Mouse (Mus musculus): Measurements from ENCODE around the gene Armc12. TPM values are rescaled to one million over a fixed set of nuclear protein-coding genes. Genes with fewer than 3 reads are reported as not detected.
A peak's percentile ranks its signal among the peaks of the same experiment; 100 is the strongest.

Gene Armc12
- polyA plus RNA-seq, 1 experiment from 2014 or later = not detected

DNA sequence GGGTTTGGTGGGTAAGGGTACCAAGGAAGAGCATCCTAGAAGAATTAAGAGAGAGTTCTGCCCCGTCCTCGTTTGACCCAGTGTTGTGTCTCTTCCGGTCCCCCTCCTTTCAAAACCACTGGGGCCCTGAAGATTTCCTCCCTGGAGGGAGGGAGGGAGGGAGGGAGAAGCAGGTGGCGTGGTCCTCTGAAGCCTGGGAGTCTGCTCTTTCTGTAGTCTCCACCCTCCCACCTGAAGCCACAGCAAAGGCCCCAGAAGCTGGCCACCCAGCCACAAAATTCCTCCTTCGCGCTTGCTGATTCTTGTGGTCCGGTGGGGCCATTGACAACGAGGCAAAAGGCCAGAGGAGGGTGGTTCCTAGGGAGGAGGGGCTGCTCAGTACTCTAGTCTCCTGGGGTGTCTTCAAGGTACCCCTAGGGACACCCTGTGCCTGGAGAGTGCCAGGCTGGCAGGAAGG is 12.0 kb upstream of the Armc12 start:
- TF ChIP-seq EP300 (optimal IDR thresholded peaks at IDR 0.05) = no peak
- TF ChIP-seq CTCF (IDR thresholded peaks at IDR 0.05; ENCODE audit: low read depth) = no peak
- WGBS = 18% methylated on average over 8 of the region's 8 CpGs
- ATAC-seq (ENCODE audit: low FRiP score, low TSS enrichment) (no peak), DNase-seq (ENCODE audit: low spot score) (no peak)
- H3K27me3 ChIP-seq (ENCODE audit: control insufficient read depth, insufficient read depth, low read length) = no peaks in the 10 kb centered on the region
- H3K27ac ChIP-seq (replicated peaks) = peak overlapping the region; percentile 97
- H3K9me3 ChIP-seq (ENCODE audit: control insufficient read depth, low read length) = no peaks in the 10 kb centered on the region
- no peaks in the 10 kb centered on the region for H3K36me3 ChIP-seq (ENCODE audit: control insufficient read depth, insufficient read depth, low read length)
- H3K4me3 ChIP-seq (ENCODE audit: low read depth, low read length) = peak overlapping the region; percentile 41
- peaks cover 17% of the 10 kb centered on the region; the same call in 1 of the 2 replicates for H3K4me1 ChIP-seq (replicated peaks; ENCODE audit: control insufficient read depth, insufficient read depth)
- peak overlapping the region; percentile 68 for H3K4me2 ChIP-seq (replicated peaks; ENCODE audit: low read depth)
- peak overlapping the region; percentile 72 for H3K9ac ChIP-seq (ENCODE audit: low read length)

GRCm38 (mm10) chr17:28519827-28520226 is 10.8 kb upstream of the Armc12 start:
- peaks cover 18% of the 10 kb centered on the region; the same call in 1 of the 2 replicates for H3K4me1 ChIP-seq (replicated peaks; ENCODE audit: control insufficient read depth, insufficient read depth)
- H3K27ac ChIP-seq (replicated peaks) = no peak overlapping the region
- no peaks in the 10 kb centered on the region for H3K9me3 ChIP-seq (ENCODE audit: control insufficient read depth, low read length)
- H3K36me3 ChIP-seq (ENCODE audit: control insufficient read depth, insufficient read depth, low read length) = no peaks in the 10 kb centered on the region
- ATAC-seq (ENCODE audit: low FRiP score, low TSS enrichment) (no peak), DNase-seq (ENCODE audit: low spot score) (no peak)
- H3K27me3 ChIP-seq (ENCODE audit: control insufficient read depth, insufficient read depth, low read length) = no peaks in the 10 kb centered on the region
- no peak overlapping the region for H3K4me2 ChIP-seq (replicated peaks; ENCODE audit: low read depth)
- no peak overlapping the region for H3K9ac ChIP-seq (ENCODE audit: low read length)
- 83% methylated on average over 3 of the region's 3 CpGs for WGBS
- TF ChIP-seq EP300 (optimal IDR thresholded peaks at IDR 0.05) (no peak), CTCF (IDR thresholded peaks at IDR 0.05; ENCODE audit: low read depth) (peak; percentile 66)
- no peak overlapping the region for H3K4me3 ChIP-seq (ENCODE audit: low read depth, low read length)

- no peak for ATAC-seq (ENCODE audit: low FRiP score, low TSS enrichment)
- Histone ChIP-seq H3K9me3 (ENCODE audit: control insufficient read depth, low read length) (no peaks in the 10 kb centered on the region), H3K4me3 (ENCODE audit: low read depth, low read length) (no peak overlapping the region), H3K4me1 (replicated peaks; ENCODE audit: control insufficient read depth, insufficient read depth) (peaks cover 15% of the 10 kb centered on the region; the same call in 1 of the 2 replicates), H3K27ac (replicated peaks) (no peak overlapping the region), H3K4me2 (replicated peaks; ENCODE audit: low read depth) (no peak overlapping the region), H3K27me3 (ENCODE audit: control insufficient read depth, insufficient read depth, low read length) (no peaks in the 10 kb centered on the region), H3K36me3 (ENCODE audit: control insufficient read depth, insufficient read depth, low read length) (no peaks in the 10 kb centered on the region), H3K9ac (ENCODE audit: low read length) (no peak overlapping the region)
- 65% methylated on average over 4 of the region's 4 CpGs for WGBS
- no peak for TF ChIP-seq CTCF (IDR thresholded peaks at IDR 0.05; ENCODE audit: low read depth)
- no peak for TF ChIP-seq EP300 (optimal IDR thresholded peaks at IDR 0.05)
- DNase-seq (ENCODE audit: low spot score) = no peak
Measured at GRCm38 (mm10) chr17:28520561-28520960, 10.0 kb upstream of the Armc12 start.

GRCm38 (mm10) chr17:28521071-28521726 is 9.4 kb upstream of the Armc12 start:
- DNase-seq (ENCODE audit: low spot score) (no peak), ATAC-seq (ENCODE audit: low FRiP score, low TSS enrichment) (no peak)
- TF ChIP-seq EP300 (optimal IDR thresholded peaks at IDR 0.05) (no peak), CTCF (IDR thresholded peaks at IDR 0.05; ENCODE audit: low read depth) (no peak)
- Histone ChIP-seq H3K4me1 (replicated peaks; ENCODE audit: control insufficient read depth, insufficient read depth) (peaks cover 11% of the 10 kb centered on the region; the same call in 1 of the 2 replicates), H3K36me3 (ENCODE audit: control insufficient read depth, insufficient read depth, low read length) (no peaks in the 10 kb centered on the region), H3K4me2 (replicated peaks; ENCODE audit: low read depth) (no peak overlapping the region), H3K9me3 (ENCODE audit: control insufficient read depth, low read length) (no peaks in the 10 kb centered on the region), H3K4me3 (ENCODE audit: low read depth, low read length) (no peak overlapping the region), H3K27me3 (ENCODE audit: control insufficient read depth, insufficient read depth, low read length) (no peaks in the 10 kb centered on the region), H3K9ac (ENCODE audit: low read length) (no peak overlapping the region), H3K27ac (replicated peaks) (peak overlapping the region; percentile 97; the same call in 1 of the 2 replicates)
- WGBS = 61% methylated on average over 5 of the region's 5 CpGs

DNA sequence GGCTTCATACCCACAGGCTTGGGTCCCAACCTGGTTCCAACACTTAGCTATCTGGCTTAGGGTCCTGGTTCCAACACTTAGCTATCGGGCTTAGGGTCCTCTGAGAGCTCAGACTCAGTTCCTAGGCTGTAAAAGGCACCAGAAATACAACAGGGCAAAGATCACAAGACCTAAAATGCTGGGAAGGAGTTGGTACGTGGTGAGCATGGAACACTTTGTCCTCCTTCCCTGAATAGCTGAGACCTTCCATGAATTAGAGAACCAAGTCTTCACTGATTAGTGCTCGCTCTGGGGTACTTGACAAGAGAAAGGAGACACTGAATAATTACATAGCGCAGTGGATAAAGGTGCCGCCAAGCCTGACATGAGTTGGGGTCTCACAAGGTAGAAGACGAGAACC is 8.7 kb upstream of the Armc12 start:
- H3K27ac ChIP-seq (replicated peaks) = peak overlapping the region; percentile 97
- TF ChIP-seq EP300 (optimal IDR thresholded peaks at IDR 0.05) (no peak), CTCF (IDR thresholded peaks at IDR 0.05; ENCODE audit: low read depth) (no peak)
- WGBS = 42% methylated on average over 6 of the region's 6 CpGs
- H3K4me2 ChIP-seq (replicated peaks; ENCODE audit: low read depth) = peak overlapping the region; percentile 97
- no peaks in the 10 kb centered on the region for H3K36me3 ChIP-seq (ENCODE audit: control insufficient read depth, insufficient read depth, low read length)
- DNase-seq (ENCODE audit: low spot score) (no peak), ATAC-seq (ENCODE audit: low FRiP score, low TSS enrichment) (no peak)
- no peaks in the 10 kb centered on the region for H3K27me3 ChIP-seq (ENCODE audit: control insufficient read depth, insufficient read depth, low read length)
- H3K4me3 ChIP-seq (ENCODE audit: low read depth, low read length) = peak overlapping the region; percentile 61
- peak overlapping the region; percentile 18; the same call in 1 of the 2 replicates for H3K9ac ChIP-seq (ENCODE audit: low read length)
- H3K9me3 ChIP-seq (ENCODE audit: control insufficient read depth, low read length) = no peaks in the 10 kb centered on the region
- H3K4me1 ChIP-seq (replicated peaks; ENCODE audit: control insufficient read depth, insufficient read depth) = peaks cover 11% of the 10 kb centered on the region; the same call in 1 of the 2 replicates

All from stomach, postnatal 0 days (tissue).